Mouse (Mus musculus): ENCODE results near the gene Gfod1.

Gfod1 gene

DNA sequence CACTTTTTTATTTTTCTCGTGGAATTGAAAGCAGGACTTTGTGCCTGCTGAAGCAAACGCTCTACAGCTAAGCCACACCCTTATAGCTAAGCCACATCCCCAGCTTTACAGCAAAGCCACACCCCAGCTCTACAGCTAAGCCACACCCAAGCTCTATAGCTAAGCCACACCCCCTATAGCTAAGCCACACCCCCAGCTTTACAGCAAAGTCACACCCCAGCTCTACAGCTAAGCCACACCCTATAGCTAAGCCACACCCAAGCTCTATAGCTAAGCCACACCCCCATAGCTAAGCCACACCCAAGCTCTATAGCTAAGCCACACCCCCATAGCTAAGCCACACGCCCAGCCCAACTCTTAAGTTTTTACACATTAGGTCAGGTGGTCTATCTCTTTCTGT is 42.7 kb downstream of the Gfod1 start:
- no peak for DNase-seq

DNA sequence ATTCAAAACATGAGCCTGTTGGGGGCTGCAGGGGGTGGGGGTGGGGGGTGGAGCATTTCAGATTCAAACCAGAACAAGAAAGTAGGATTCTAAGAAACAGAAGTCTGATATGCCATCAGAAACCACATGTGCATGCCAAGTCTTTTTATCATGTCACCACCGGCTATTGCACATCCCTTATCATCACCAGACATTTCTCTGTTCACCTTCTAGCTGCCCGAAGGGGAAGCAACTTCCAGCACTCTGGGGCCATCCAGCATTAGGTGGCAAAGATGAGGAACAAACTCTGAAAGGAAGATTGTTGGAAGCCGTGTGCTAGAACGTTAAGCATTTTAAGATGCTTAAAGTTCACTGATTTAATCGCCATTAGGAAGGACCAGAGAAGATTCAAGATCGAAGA is 43.2 kb downstream of the Gfod1 start:
- no peak for DNase-seq

DNA sequence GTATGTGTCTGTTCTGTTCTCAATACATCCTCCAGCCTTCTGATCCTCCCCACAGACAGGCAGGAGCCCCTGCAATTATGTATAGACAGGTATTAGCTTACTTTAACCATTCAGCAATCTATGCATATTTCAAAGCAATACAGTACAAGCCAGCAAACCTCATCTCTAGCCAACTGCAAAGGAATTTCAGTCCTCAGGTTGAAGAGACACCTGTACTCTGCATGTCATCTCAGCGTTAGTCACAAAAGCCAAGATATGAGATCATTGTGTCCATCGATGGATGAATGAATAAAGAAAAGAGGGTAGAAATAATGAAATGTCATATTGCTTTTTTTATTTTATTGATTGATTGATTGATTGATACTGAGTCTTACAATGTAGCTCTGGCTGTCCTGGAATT is 47.5 kb downstream of the Gfod1 start:
- no peak for DNase-seq

DNA sequence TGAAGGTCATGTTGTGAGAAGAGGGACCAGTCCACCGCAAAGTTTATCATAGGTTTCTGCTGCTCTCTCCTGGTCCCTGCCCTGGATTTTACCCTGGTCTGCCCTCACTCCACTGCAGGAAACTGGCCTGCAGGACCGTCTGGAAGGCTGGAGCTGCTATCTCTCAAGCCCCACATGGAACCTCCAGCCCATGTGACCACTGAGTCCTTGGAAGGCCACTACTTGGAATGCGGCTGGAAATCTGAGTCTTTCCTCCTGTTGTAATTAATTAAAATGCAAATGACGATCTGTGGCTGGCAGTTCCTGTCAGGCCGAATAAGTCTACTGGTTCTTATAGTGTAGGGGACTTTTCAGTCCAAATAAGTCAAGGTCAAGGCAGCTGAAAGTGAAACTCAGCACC is 50.4 kb downstream of the Gfod1 start:
- DNase-seq: no peak

DNA sequence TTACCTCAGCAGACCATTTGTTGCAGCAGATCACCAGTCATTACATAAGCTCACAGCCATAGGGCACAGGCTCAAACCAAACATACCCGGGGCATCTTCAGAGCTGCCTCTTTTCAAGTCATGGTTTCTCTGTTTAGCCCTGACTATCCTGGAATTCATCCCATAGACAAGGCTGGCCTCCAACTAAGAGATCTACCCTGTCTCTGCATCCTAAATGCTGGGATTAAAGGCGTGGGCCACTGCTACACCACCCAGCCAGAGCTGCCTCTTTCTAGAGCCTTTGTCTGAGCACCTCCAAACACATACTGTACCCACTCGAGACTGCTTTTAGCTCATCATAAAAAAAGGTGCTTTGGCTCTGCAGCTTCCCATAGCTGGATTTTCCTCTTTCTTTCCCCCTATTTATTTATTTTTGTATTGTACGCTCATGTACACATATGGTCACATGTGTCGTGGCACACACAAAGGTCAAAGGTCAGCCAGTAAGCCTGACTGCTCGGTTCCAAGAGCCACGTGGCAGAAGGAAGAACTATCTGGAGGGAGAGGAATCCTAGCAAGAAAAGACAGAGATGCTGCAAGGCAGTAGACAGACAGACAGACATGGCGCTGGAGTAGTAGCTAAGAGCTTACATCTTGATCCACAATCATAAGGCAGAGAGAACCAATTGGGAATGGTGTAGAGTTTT is 51.7 kb downstream of the Gfod1 start:
- DNase-seq: no peak

DNA sequence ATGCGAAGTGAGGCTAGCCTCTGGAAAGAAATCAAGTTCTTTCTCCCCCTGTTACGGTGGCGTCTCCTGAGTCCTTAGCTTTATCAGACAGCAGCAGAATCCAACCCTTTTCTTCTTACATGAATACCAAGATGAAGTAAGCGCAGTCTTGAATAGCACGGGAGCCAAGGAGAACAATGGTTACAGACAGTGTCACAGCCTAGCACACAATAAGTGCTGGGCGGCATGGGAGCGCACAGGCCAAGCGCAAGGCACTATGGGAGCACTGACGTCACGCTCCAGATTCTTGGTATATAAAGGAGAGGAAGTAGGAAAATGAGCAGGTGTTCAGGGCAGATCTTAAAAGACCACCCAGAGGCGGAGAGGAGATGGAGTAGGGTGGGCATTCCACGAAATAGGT is 52.6 kb downstream of the Gfod1 start:
- no peak for DNase-seq

DNA sequence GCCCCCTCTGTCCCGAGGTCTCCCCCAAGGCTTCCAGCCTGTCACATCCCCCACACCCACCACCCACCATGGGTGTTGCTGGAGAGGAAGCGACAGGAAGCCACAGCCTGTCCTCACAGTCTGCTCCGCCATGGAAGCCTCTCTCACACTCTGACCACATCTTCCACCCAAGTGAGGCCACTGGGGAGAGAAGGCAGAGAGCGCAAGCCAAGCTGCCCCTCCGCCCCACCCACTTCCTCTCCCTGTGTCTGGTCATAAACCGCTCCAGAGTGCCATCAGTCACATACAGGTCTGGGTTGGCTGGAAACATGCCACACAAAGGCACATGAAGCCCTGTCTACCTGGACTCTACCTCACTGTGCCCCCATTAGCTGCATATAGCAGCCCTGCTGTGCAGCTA is 53.3 kb downstream of the Gfod1 start:
- peak; percentile 56 to 57 for DNase-seq

DNA sequence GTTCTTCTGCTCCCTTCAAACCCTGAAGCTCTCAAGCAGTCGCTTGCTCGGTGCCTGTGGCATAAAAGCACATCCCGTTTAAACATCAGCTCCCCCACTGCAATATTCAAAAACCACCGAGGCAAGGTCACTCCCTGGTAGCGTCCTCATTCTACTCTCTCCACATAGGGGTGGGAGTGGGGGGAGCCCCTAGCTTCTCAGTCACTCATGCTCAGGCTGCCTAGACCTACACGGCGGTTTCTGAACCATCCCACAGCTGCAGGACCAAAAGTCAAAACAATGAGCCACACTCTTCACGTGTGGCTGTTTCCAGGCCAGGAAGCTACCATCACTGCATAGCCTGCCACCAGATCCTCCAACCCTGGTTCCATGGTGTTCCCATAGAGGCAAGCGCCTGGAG is 53.9 kb downstream of the Gfod1 start:
- no peak for DNase-seq

DNA sequence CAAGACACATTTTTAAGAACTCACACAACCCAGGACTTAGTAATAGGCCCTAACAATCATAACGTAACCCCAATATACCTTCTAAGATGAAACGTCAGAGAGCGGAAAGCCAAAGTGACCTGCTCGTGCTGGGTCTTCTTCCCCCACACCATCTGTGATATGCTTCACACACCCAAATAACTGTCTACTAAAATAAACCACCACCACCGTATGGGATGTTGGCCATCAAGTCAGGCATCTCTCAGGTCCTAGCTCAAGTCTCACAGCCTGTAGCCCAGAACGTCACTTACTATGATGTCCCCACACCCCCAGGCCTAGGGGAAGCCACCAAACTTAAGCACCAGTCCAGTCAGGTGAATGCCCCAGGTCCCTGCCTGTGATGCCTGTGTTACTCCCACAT is 55.6 kb downstream of the Gfod1 start:
- DNase-seq: no peak

DNA sequence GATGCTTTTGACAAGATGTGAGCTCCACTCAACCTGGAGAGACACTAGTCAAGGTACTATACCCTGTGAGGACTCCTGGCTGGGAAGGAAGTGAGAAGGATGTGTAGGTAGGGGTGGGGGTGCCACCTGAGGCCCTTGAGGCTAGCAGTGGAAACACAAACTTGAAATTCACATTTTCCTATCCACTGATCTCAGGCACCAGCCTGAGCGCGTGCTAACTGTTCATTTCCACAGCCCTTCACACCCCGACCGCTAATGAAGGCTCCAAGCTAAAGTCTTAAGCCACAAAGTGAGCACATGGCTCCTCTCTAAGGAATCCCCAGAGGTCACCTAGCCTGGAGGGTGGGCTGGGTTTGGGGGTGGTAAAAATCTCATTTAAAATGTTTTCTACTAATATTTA is 57.1 kb downstream of the Gfod1 start:
- DNase-seq: no peak

DNA sequence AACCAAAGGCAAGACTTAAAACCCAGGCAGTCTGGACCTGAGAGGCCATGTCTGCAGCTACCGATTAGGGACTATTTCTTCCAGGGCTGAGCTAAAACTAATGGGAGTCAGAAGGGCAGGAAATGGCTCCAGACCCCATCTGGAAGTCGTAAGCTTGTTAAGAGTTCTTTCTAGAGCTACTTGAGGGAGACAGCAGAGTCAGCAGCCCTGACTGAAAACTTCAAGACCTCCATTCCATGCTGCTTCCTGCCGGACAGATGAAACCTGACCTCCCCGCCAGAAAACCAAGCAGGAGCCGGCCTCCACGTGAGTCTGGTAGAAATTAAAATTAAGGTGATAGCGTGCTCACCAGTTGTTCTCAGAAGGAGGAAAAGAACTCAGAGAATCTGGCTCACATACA is 60.2 kb downstream of the Gfod1 start:
- no peak for DNase-seq

DNA sequence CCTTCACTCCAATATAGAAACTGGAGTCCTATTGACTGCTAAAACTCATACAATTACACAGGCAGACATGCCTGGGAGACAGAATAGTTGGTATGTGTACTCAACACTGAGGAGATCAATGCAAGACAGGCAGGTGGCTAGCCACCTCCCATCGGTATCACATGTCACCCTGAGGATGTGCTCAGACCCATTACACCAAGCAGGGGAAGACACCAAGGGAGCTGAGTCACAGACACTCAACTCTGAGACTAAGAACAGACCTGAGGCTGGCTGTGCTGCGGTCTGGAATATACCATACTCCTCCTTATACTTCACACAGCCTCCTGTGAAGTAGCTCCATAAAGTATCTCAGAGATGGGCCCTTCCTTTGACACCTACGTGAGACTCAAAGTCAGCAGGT is 60.7 kb downstream of the Gfod1 start:
- DNase-seq: no peak

DNA sequence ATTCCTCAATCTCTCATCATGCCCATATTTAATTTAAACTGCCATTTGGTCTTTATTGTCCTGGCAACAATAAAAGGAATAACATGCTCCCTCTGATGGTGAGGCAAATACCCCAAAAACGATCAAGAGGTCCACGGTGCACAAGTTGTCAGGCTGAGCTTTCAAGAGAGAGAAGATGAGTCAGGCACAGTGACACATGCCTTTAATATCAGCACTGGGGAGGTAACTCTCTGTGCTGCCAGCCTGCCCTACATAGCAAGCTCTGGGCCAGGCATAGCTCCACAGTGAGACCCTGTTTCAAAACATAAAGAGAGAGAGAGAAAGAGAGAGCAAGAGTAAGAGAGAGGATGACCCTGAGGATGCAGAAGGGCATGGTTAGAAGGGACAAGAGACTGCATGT is 62.2 kb downstream of the Gfod1 start:
- no peak for DNase-seq

DNA sequence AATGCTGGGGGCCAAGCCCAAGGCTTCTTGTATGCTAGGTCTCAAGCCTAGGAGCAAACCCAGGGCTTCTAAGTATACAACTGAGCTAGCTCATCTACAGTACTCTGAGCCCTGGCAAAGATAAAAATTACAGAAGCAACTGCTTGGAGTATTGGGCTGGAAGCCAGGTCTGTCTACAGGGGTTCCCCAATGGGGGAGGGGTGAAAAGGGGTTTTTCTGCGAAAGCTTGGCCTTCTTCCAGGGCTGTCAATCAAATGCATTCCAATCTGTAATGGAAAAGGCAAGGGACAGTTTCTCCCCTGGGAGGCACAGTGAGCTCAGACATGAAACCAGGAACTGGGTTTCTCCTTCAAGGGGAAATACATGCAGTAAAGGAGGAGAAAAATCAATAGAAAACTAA is 62.9 kb downstream of the Gfod1 start:
- no peak for DNase-seq

DNA sequence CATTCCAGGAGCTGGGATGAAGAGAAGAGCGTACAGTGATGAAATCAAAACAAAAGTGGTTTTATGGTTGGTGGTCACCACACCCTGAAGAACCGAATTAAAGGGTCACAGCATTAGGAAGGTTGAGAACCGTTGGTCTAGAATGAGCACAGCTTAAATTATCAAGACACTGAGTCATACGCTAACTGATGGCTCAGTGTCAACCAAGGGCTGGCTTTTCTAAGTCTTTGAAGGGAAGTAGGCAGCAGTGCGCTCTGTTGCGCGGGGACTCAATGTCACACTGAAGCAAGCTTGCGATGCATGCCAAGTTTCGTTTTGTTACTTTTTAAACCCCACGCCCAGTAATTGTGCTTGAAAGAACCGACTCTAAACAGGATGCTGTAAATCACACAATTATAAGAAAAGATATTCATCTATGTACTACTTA is 64.2 kb downstream of the Gfod1 start:
- DNase-seq: no peak

DNA sequence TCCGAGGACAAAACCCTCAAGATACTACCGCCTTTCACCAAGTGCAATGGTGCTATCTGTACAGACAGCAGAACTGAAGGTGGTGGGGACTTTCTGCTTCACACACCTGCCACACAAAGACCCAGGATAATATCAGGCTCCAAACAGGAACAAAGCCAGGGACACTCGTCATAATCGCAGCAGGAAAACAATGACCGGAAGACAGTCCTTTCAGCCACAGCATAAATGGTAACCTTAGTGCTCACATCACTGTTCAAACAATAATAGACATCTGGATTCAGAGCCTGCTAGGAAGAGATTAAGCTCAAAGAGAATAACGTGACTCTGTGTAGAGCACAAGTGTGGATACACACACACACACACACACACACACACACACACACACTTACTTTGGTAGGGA is 67.3 kb downstream of the Gfod1 start:
- DNase-seq: no peak

DNA sequence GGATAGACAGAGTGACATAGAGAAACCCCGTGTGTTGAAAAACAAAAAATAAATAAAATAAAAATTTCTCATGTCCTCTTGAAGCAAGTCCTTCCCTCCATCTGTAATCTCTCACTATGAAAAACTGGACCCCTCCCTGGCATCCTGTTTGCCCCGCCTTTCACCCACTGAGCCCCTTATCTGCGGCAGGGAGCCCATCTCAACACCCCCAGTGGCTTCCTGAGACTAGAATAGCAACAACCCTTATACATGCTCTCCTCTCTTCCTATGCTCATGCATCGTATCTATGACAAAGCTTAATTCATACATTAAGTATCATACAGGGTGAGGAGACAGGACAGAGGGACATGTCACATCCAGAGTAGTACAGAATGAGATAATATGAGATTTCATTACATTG is 68.0 kb downstream of the Gfod1 start:
- no peak for DNase-seq

DNA sequence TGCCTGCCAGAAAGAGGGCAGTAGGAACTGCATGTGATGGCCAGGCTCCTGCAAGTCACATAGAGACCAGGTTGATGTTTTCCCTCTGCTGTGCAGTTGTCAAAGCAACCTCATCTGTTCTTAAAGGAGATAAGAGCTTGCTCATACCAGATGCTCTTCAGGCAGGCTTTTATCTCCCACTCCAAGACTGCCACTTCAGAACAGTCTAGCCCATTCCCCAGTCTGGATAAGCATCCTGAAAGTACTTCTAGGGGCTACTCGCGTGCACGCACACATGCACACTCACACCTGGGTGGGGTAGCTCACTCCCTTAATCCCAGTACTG is 68.4 kb downstream of the Gfod1 start:
- DNase-seq: no peak

DNA sequence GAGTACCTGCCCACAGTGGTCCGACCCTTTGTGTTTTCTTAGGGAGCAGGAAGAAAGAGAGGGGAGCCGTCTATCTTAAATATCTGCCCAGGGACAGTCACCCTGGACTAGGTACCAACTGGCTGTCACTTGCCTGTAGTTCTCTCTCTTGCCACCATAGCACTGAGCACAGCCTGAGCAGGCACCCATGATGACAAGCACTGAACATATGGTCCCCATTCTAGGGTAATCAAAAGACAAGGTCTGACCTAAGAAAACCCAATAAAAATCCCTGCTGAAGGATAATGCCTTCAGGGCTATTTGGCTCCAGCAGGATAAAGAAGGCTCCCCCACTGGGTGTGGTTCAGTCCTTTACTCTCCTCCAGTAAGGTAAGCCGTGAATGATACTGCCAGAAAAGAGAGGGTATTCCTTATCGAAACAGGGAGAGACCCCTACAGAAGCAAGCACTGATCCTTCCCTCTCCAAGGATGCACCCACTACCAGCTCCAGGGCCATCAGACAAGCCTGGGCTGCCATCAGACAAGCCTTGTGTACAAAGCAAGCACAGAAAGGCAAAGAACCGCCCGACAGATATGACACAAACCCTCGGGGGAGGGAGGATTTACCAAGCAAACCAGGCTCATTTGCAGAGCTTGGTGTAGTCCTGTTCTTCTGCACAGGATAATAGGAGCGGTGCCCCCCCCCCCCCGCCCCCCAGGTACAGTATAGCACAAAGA is 68.9 kb downstream of the Gfod1 start:
- no peak for DNase-seq

DNA sequence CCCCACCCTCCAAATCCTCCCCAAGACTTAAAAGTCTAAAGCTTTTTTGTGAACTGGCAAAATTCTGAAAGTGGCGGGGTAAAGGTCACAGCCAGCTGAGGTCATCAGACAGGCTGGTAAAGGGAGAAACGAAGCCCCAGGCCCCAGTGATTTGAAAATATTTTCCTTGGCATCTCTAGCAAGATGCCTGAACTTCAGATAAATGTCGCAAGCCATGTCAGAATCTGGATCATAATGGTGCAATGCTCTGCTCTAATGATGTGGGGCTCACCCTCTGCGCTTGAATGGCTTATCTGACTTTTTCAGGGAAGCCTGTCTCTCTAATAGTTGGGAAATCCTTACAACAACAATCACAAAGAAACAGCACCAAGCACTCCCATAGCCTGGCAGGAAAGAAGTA is 70.6 kb downstream of the Gfod1 start:
- DNase-seq: no peak

DNA sequence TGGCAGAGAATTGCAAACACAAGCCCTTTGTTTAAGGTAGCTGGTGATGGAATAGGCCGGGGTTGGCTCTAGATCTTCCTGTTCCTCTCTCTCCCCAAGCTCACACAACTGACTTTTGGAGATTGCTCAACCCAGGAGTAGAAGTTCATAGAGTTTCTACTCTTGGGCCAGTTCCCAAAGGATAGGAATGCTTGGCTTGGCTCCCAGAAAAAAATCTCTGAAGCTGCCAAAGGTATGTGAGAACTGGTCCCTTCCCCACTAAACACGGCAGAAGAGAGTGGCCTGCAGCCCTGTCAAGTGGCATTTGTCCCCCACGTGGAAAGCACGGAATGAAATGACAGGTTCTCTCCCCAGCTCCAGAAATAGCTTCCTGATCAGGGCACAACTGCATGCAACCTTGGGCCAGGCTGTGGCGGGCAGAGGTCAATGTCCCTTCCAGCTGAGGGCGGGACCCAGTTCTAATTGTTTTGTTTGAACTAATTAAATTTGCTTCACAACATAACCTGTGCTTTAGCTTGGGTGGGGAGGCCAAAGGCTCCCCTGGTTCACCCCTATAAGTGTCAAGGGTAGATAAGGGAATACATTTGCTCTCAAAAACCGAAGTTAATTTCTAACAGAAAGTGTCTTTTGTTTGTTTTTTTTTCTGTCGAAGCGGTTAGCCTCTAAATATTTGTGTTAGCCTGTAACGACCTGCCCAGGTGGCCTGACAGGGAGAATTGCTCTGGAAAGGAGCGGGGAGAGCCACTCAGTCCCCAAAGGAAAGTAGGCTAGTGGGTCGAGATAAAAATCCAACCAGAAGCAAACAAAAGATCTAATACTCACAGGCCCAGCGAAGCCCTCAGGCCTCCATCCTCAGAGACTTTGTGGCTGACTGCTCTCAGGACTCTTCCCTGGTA is 71.8 kb downstream of the Gfod1 start:
- no peak for DNase-seq

DNA sequence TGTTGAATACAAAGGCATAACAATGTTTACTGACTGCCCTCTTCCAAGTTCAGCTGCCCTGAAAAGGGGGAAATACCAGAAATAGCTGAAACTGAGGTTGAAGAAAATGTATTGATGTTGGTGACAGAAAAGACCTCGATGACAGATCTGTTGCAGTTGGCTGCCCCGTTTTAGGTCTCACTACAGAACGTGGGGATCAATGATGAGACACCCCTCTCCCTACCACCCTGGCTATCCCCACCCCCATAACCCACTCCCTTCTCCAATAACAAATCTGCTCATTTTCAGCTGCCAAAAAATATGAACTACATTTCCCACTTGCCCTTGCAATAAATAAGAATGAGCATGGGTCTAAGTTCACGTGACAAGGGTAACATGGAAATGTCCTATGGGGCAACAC is 73.1 kb downstream of the Gfod1 start:
- no peak for DNase-seq

DNA sequence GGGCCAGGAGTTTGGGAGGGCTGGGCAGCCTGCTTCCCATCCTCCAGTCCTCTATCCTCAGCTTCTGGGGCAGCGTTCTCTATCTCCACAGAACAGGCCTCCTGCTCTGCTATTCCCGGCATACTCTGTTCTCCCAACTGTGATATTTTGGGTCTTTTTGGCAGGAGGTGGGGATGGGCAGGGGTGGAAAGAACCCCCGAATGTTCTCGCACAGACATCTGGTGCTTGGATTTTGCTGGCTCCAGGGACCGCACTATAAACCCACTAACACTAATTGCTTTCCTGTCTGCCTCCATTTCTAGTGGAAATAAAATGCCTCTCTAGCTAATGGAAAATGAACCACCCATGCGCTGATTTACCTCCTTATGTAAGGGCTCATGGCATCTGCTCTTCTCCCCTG is 73.7 kb downstream of the Gfod1 start:
- no peak for DNase-seq

DNA sequence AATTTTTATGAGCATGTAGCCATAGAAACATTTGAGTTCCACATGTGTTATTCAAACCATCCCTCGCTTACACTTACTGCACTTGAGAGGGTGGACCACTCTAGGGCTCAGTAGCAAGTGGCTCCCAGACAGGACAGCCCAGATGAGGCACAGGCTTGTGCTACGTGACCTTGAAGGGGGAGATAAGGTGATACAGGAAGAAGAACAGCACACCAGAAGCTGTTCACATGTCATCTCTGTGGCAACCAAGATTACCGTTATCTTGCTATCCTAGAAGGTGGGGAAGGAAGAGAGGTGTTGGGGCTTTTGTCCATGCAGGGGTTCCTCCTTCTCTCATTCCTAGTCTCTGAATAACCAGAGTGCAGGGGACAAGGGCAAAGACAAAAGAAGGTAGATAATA is 74.2 kb downstream of the Gfod1 start:
- no peak for DNase-seq

Measured in spleen, adult 18-20 months (tissue).